Mouse (Mus musculus) urinary bladder, adult 18-20 months (tissue): ENCODE measurements at regions not wholly inside any gene's neighbourhood (a gene's known extent, or its start where the extent isn't known, plus 50 kb on each side); places are given as distances from the start of the nearest gene placed in this dataset.
"Not testable (repeated sequence)": the region's sequence is repeated elsewhere in the genome, so short reads cannot be mapped to it uniquely, and the experiment has no call there.

Experiments
- DNase-seq, 2 experiments: peaks; one replicate each; pipeline ENCODE4 v3.0.0; 2022; ENCODE audit warnings: low spot score in 2 of 2, mixed read lengths in 2 of 2

- no peak for DNase-seq
Measured at GRCm38 (mm10) chr13:75295818-75296217, 206.2 kb downstream of the Pcsk1 start.

- DNase-seq, result no peak
Measured at GRCm38 (mm10) chr13:75319780-75320179, 230.2 kb downstream of the Pcsk1 start.

- DNase-seq, result no peak
Measured at GRCm38 (mm10) chr13:75320239-75320638, 230.6 kb downstream of the Pcsk1 start.

- DNase-seq, result no peak
Measured at GRCm38 (mm10) chr13:75337054-75337453, 247.4 kb downstream of the Pcsk1 start.

GRCm38 (mm10) chr13:75343422-75343821 lies 253.8 kb downstream of the Pcsk1 start:
- DNase-seq, result no peak

- no peak for DNase-seq
Measured at GRCm38 (mm10) chr13:75366723-75367426, 277.2 kb downstream of the Pcsk1 start.

- no peak for DNase-seq
Measured at GRCm38 (mm10) chr13:75368249-75368800, 278.7 kb downstream of the Pcsk1 start.

- DNase-seq, result not testable (repeated sequence)
Measured at GRCm38 (mm10) chr13:75377100-75377499, 287.5 kb downstream of the Pcsk1 start.

- no peak for DNase-seq
Measured at GRCm38 (mm10) chr13:75377717-75378116, 288.1 kb downstream of the Pcsk1 start.

GRCm38 (mm10) chr13:75384631-75385340 lies 295.2 kb downstream of the Pcsk1 start:
- no peak for DNase-seq

- no peak for DNase-seq
Measured at GRCm38 (mm10) chr13:75389211-75389610, 299.6 kb downstream of the Pcsk1 start.

- DNase-seq, result no peak
Measured at GRCm38 (mm10) chr13:75390177-75390576, 300.6 kb downstream of the Pcsk1 start.

- DNase-seq, result not testable (repeated sequence)
Measured at GRCm38 (mm10) chr13:75399846-75400245, 306.7 kb upstream of the Ell2 start.

GRCm38 (mm10) chr13:75420726-75421125 lies 285.8 kb upstream of the Ell2 start:
- no peak for DNase-seq

GRCm38 (mm10) chr13:75426971-75427370 lies 279.6 kb upstream of the Ell2 start:
- no peak for DNase-seq

- DNase-seq, result no peak
Measured at GRCm38 (mm10) chr13:75439170-75439569, 267.4 kb upstream of the Ell2 start.

- DNase-seq, result no peak
Measured at GRCm38 (mm10) chr13:75440051-75440450, 266.5 kb upstream of the Ell2 start.

- no peak for DNase-seq
Measured at GRCm38 (mm10) chr13:75460335-75460878, 246.2 kb upstream of the Ell2 start.

- DNase-seq, result no peak
Measured at GRCm38 (mm10) chr13:75461273-75461672, 245.3 kb upstream of the Ell2 start.

- DNase-seq, result no peak
Measured at GRCm38 (mm10) chr13:75467225-75467624, 239.3 kb upstream of the Ell2 start.

GRCm38 (mm10) chr13:75475828-75476597 lies 230.5 kb upstream of the Ell2 start:
- DNase-seq, result no peak
